Mouse (Mus musculus) liver, postnatal 0 days (tissue): Measurements from ENCODE around the gene Prelid3b. TPM values are rescaled to one million over a fixed set of nuclear protein-coding genes. Genes with fewer than 3 reads are reported as not detected.
A peak's percentile ranks its signal among the peaks of the same experiment; 100 is the strongest.

Experiments
- ATAC-seq: fragments of 200-750 bp; cut with Nextera tagmentation; 2 replicates; pipeline ENCODE4 v1.8.0; 2017; ENCODE audit warnings: mild to moderate bottlenecking, moderate library complexity
- DNase-seq: peaks from one replicate; pipeline ENCODE4 v3.0.0-alpha.2; 2016
- H3K27ac ChIP-seq: fragments of 300-500 bp; sonication (generic); 2 replicates; pipeline ENCODE4 v1.5.1; 2014; ENCODE audit warnings: antibody characterized with exemption, moderate library complexity, mild to moderate bottlenecking, low read depth
- H3K27me3 ChIP-seq: fragments of 300-500 bp; sonication (generic); 2 replicates; pipeline ENCODE4 v1.6.1; 2014; ENCODE audit warnings: low read length, control low read depth, mixed read lengths; ENCODE audit not compliant: insufficient read depth
- H3K36me3 ChIP-seq: fragments of 300-500 bp; sonication (generic); replicated peaks from 2 replicates; pipeline ENCODE4 v1.6.1; 2014; ENCODE audit warnings: mild to moderate bottlenecking, control low read depth, low read length, moderate library complexity, mixed read lengths; ENCODE audit not compliant: insufficient read depth
- H3K4me1 ChIP-seq: fragments of 300-500 bp; sonication (generic); 2 replicates; pipeline ENCODE4 v1.6.1; 2014; ENCODE audit warnings: antibody characterized with exemption, mild to moderate bottlenecking, control low read depth; ENCODE audit not compliant: insufficient read depth
- H3K4me2 ChIP-seq: fragments of 300-500 bp; sonication (generic); 2 replicates; pipeline ENCODE4 v1.6.1; 2014; ENCODE audit warnings: low read depth, mild to moderate bottlenecking, low read length, moderate library complexity, mixed read lengths
- H3K4me3 ChIP-seq: fragments of 300-500 bp; sonication (generic); 2 replicates; pipeline ENCODE4 v1.5.1; 2014; ENCODE audit warnings: low read depth, low read length
- H3K9ac ChIP-seq: fragments of 300-500 bp; sonication (generic); replicated peaks from 2 replicates; pipeline ENCODE4 v1.6.1; 2014; ENCODE audit warnings: mild to moderate bottlenecking, moderate library complexity
- H3K9me3 ChIP-seq: fragments of 300-500 bp; sonication (generic); 2 replicates; pipeline ENCODE4 v1.6.1; 2016; ENCODE audit warnings: mild to moderate bottlenecking, control low read depth, low read length, mixed read lengths
- CTCF ChIP-seq: sonication (generic); IDR thresholded peaks from 2 replicates; pipeline ENCODE4 v1.5.1; 2016; ENCODE audit warnings: antibody characterized with exemption, low read depth
- EP300 ChIP-seq: IDR thresholded peaks from 2 replicates; pipeline ENCODE4 v1.6.1; 2016; ENCODE audit warnings: antibody characterized with exemption, low read depth, mild to moderate bottlenecking
- WGBS: fragments of 180-500 bp; shearing (Covaris S2); extraction: QIAGEN DNeasy Blood & Tissue Kit; methylation state at CpG from one replicate; pipeline ENCODE4 v1.1.7; 2014; ENCODE audit not compliant: insufficient replicate concordance; 5-methylcytosine and 5-hydroxymethylcytosine counted together
- polyA plus RNA-seq: library from polyadenylated mRNA; unstranded; fragments of >200 nt; fragmentation: Nextera tagmentation; extraction: Ambion mirVana; gene quantifications from 2 replicates; pipeline ENCODE4 v1.2.1, GENCODE M21; 2015

Gene Prelid3b
- polyA plus RNA-seq, 1 experiment from 2014 or later: 72.3 TPM

DNA sequence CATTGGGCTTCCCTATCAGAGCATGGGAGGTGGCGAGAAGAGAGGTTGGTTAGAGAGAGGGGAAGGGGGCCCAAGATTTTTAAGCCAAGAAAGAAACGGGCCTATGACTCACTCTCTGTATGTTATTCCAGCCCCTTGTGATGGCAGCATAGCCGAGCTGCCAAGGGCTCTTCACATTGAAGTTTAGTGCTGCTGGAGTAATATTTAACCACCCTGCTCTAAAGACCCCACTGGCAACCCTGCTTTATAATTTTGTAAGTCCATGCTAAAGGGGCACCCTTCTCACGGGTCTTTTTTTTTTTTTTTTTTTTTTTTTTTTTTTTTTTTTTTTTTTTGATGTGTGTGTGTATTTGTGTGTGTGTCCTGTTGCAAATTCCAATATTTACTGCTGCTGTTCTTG, 31.0 kb downstream of the Prelid3b start:
- 55% methylated on average over 4 of the region's 4 CpGs for WGBS
- H3K27me3 ChIP-seq: no peaks in the 10 kb centered on the region
- H3K36me3 ChIP-seq: no peaks in the 10 kb centered on the region
- H3K9ac ChIP-seq: no peak overlapping the region
- H3K4me1 ChIP-seq: peaks cover 31% of the 10 kb centered on the region
- H3K9me3 ChIP-seq: no peaks in the 10 kb centered on the region
- DNase-seq (no peak), ATAC-seq (no peak)
- no peak overlapping the region for H3K4me3 ChIP-seq
- TF ChIP-seq EP300 (no peak), CTCF (no peak)
- H3K4me2 ChIP-seq: no peak overlapping the region
- no peak overlapping the region for H3K27ac ChIP-seq

DNA sequence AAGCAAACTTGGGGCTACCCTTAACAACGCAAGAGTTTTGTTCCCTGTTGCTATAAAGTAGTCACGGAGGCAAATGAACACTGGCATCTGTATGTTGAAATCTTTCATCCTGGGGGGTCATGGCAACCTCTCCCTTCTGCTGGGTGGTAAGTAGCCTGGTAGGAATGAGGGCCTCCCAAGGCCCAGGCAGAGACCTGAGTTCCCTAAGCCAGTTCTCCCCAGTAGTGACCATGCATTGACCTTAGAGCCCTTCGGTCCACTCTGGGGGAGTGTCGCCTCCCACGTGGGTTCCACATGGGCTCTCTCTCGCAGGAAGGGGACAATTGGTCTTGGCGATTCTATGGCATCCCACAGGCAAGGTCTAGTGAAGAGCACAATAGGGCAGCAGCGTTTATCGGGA, 32.9 kb downstream of the Prelid3b start:
- no peaks in the 10 kb centered on the region for H3K9me3 ChIP-seq
- DNase-seq: no peak
- WGBS: 69% methylated on average over 9 of the region's 9 CpGs
- H3K27ac ChIP-seq: peak overlapping the region; percentile 44; the same call in 1 of the 2 replicates
- peaks cover 11% of the 10 kb centered on the region for H3K36me3 ChIP-seq
- no peak overlapping the region for H3K9ac ChIP-seq
- H3K4me3 ChIP-seq: no peak overlapping the region
- no peak for ATAC-seq
- H3K4me1 ChIP-seq: peaks cover 41% of the 10 kb centered on the region
- TF ChIP-seq EP300: no peak
- TF ChIP-seq CTCF: no peak
- H3K4me2 ChIP-seq: peak overlapping the region; percentile 95
- H3K27me3 ChIP-seq: no peaks in the 10 kb centered on the region

DNA sequence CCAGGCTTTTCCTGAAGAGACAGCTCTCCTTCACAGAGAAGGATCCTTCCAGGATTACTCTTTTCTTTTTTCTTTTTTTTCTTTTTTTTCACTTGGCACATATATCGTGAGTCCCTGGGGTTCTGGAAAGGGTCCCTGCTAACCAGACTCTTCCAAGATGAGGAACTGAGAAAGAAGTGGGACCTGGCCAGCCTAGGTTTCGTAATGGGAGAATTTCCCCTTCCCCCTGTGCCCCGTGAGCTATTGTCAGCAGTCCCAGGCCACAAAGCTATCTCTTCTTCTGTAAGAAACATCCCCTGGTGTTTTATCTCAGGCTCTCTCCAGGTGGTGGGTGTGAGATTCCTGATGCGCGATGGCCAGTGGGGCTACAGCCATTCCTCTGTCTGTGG, 33.4 kb downstream of the Prelid3b start:
- Histone ChIP-seq H3K9me3 (no peaks in the 10 kb centered on the region), H3K27ac (peak overlapping the region; percentile 85), H3K4me2 (peak overlapping the region; percentile 95), H3K4me3 (peak overlapping the region; percentile 67; the same call in 1 of the 2 replicates), H3K9ac (no peak overlapping the region), H3K36me3 (peaks cover 14% of the 10 kb centered on the region), H3K27me3 (no peaks in the 10 kb centered on the region), H3K4me1 (peaks cover 41% of the 10 kb centered on the region)
- DNase-seq: no peak
- 28% methylated on average over 5 of the region's 5 CpGs for WGBS
- no peak for TF ChIP-seq EP300
- TF ChIP-seq CTCF: no peak
- no peak for ATAC-seq

DNA sequence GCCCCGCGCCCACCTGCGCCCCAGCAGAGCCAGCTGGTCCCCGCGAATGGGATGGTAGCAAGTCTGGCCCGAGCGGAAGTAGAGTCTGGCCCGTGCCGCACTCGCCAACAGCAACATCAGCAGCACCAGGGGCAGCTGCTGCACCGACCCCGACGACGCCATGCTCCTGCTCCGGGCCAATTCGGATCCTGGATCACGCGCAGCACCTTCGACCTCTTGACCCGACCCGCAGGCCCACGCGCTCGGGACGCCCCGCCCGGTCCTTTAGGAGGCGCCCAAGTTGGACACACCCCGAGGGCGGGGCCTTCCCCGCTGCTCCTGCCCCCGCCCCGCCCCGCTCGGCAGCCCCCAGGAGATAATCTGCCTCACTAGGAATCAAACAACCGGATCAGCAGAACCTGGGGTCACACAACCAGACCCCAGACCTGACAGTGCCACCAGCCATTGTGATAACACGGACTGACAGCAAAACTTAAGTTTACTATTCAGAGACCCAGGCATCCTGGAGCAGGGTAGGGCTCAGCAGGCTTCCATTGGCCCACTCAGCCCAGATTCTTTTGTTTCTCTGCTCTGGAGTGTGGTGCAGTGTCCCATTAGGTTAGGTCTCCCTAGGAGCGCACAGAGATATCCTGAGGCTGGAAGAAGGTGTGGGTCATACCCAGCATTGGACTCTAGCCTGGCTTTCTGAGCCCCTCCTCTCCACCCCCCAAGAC, 34.0 kb downstream of the Prelid3b start, which contains the start of gene Ctsz:
Gene Ctsz, minus strand, starts transcription at position 303 of the 713 bp plus-strand sequence.
- H3K27ac ChIP-seq: peak within 1 kb of the TSS; percentile 85

GRCm38 (mm10) chr2:174438181-174438580, 34.7 kb downstream of the Prelid3b start:
- peaks cover 41% of the 10 kb centered on the region for H3K4me1 ChIP-seq
- H3K4me3 ChIP-seq: peak overlapping the region; percentile 67
- ATAC-seq: no peak; the same call in 1 of the 2 replicates
- no peaks in the 10 kb centered on the region for H3K9me3 ChIP-seq
- H3K36me3 ChIP-seq: peaks cover 22% of the 10 kb centered on the region
- H3K27me3 ChIP-seq: no peaks in the 10 kb centered on the region
- DNase-seq: no peak
- no peak for TF ChIP-seq EP300
- no peak for TF ChIP-seq CTCF
- H3K27ac ChIP-seq: peak overlapping the region; percentile 85
- WGBS: 52% methylated on average over 11 of the region's 11 CpGs
- peak overlapping the region; percentile 70 for H3K9ac ChIP-seq
- peak overlapping the region; percentile 95 for H3K4me2 ChIP-seq

More for the DNA sequence above, 34.0 kb downstream of the Prelid3b start, which contains the start of gene Ctsz:
- Histone ChIP-seq H3K27me3 (no peaks in the 10 kb centered on the region), H3K36me3 (peaks cover 18% of the 10 kb centered on the region), H3K4me2 (peak within 1 kb of the TSS; percentile 95), H3K4me3 (peak within 1 kb of the TSS; percentile 67), H3K9ac (peak within 1 kb of the TSS; percentile 70), H3K4me1 (peaks cover 41% of the 10 kb centered on the region), H3K9me3 (no peaks in the 10 kb centered on the region)
- WGBS: 2% methylated on average over 38 of the region's 38 CpGs
- peak; percentile 86 for ATAC-seq
- TF ChIP-seq CTCF: no peak
- peak; percentile 89 for DNase-seq

DNA sequence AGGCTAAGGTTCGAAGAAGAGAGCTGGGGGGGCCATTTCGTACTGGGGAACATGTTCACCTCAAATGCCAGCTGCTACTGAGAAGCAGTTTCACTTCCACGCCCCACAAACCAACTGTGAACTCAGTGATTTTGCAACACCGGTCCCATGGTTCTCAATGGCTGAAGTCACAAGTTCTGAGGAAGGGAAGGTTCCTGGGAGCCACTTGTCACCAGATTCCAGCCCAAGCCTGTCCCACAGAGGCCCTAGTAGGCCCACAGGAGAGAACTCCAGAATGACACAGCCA, 35.2 kb downstream of the Prelid3b start:
- Histone ChIP-seq H3K9ac (peak overlapping the region; percentile 70), H3K27ac (peak overlapping the region; percentile 85)
- peak; percentile 35 for ATAC-seq

More for the DNA sequence above, 35.2 kb downstream of the Prelid3b start:
- H3K4me3 ChIP-seq: peak overlapping the region; percentile 67
- TF ChIP-seq CTCF (no peak), EP300 (no peak)
- no peaks in the 10 kb centered on the region for H3K9me3 ChIP-seq
- no peaks in the 10 kb centered on the region for H3K27me3 ChIP-seq
- H3K4me2 ChIP-seq: peak overlapping the region; percentile 95
- peaks cover 25% of the 10 kb centered on the region for H3K36me3 ChIP-seq
- H3K4me1 ChIP-seq: peaks cover 41% of the 10 kb centered on the region
- DNase-seq: peak; percentile 61
- 48% methylated on average over 4 of the region's 4 CpGs for WGBS
